Comparison of ENCODE assay signal across 9 mouse cellular contexts in genomic region chr2:168842261-168842740, GRCm38 (mm10).
DNase-seq lines count a peak whose midpoint lies in the region; ATAC-seq and TF ChIP-seq lines count a peak whose summit lies in the region.
"Had no signal": no experiment of that assay in that cellular context is flagged by ENCODE, and none has a peak within 500 bp of the region (broad histone marks: within the 10 kb centered on the region; RNA-seq: fewer than 3 reads in every experiment).

No protein-coding gene starts in this region.

- H3K4me1 ChIP-seq in embryonic facial prominence, embryonic 15.5 days: peaks cover 26% of the 10 kb centered on the region
- H3K4me1 ChIP-seq in stomach, embryonic 14.5 days (ENCODE audit: control insufficient read depth, insufficient read depth, low read length): peaks cover 10% of the 10 kb centered on the region

- H3K9me3 ChIP-seq in embryonic facial prominence, embryonic 15.5 days (replicated peaks): no peaks in the 10 kb centered on the region
- H3K9me3 ChIP-seq in stomach, embryonic 14.5 days (ENCODE audit: control insufficient read depth, low read depth, low read length): no peaks in the 10 kb centered on the region

- H3K4me2 ChIP-seq in embryonic facial prominence, embryonic 15.5 days (replicated peaks): peak overlapping the region; percentile 28
- H3K4me2 ChIP-seq in stomach, embryonic 14.5 days (replicated peaks; ENCODE audit: low read depth, low read length): peak overlapping the region; percentile 28

- H3K4me3 ChIP-seq in left cerebral cortex, adult 2 months: no peak overlapping the region
- peak overlapping the region; percentile 8 for H3K4me3 ChIP-seq in embryonic facial prominence, embryonic 15.5 days (replicated peaks)
- 0 out of 2 replicates have a peak overlapping the region, but pooled peaks have one; percentile 5 for H3K4me3 ChIP-seq in stomach, embryonic 14.5 days (ENCODE audit: low read depth, low read length)

- ATAC-seq in embryonic facial prominence, embryonic 15.5 days (ENCODE audit: insufficient number of reproducible peaks, low FRiP score, low TSS enrichment, low read depth): no peak
- no peak for ATAC-seq in stomach, embryonic 14.5 days (ENCODE audit: insufficient number of reproducible peaks, insufficient read depth, low FRiP score, low read depth)

- intact Hi-C loops in left cerebral cortex, adult 2 months (cut with DNase I): loop anchor here (5.0 kb wide), 1 partner anchor 75 kb away; the partner anchor contains the start of gene Sall4
- intact Hi-C loops in left cerebral cortex, postnatal 10 days (cut with DNase I): loop anchor here (5.0 kb wide), 1 partner anchor 75 kb away; the partner anchor contains the start of gene Sall4

- no peak overlapping the region for H3K9ac ChIP-seq in embryonic facial prominence, embryonic 15.5 days
- H3K9ac ChIP-seq in stomach, embryonic 14.5 days (replicated peaks; ENCODE audit: low read depth, low read length): no peak overlapping the region

- no peak for DNase-seq in left cerebral cortex, adult 2 months (ENCODE audit: extremely low spot score in 1 of 2, low spot score in 2 of 2)
- no peak for DNase-seq in left cerebral cortex, postnatal 10 days (ENCODE audit: extremely low spot score in 1 of 2, low spot score in 2 of 2)
- peak; percentile 16 for DNase-seq in liver
- no peak for DNase-seq in adrenal gland, adult 8-10 months
- DNase-seq in layer of hippocampus, adult 18-20 months (ENCODE audit: low spot score in 2 of 2): no peak
- no peak for DNase-seq in left cerebral cortex, adult 11 months (ENCODE audit: low spot score)

- no peak overlapping the region for H3K27ac ChIP-seq in left cerebral cortex, adult 2 months
- no peak overlapping the region for H3K27ac ChIP-seq in embryonic facial prominence, embryonic 15.5 days (replicated peaks)
- H3K27ac ChIP-seq in stomach, embryonic 14.5 days (ENCODE audit: low read length): no peak overlapping the region
- H3K27ac ChIP-seq: macrophage had no signal

- 11% methylated on average over 15 of the region's 15 CpGs for WGBS in embryonic facial prominence, embryonic 15.5 days
- WGBS in stomach, embryonic 14.5 days: 11% methylated on average over 15 of the region's 15 CpGs

- TF ChIP-seq CTCF in left cerebral cortex, adult 2 months (IDR thresholded peaks at IDR 0.05): peak; percentile 14

- H3K27me3 ChIP-seq in embryonic facial prominence, embryonic 15.5 days: peaks cover 51% of the 10 kb centered on the region
- peaks cover 6% of the 10 kb centered on the region; the same call in 1 of the 2 replicates for H3K27me3 ChIP-seq in stomach, embryonic 14.5 days (ENCODE audit: control insufficient read depth, insufficient read depth, low read length)

- H3K36me3 ChIP-seq in embryonic facial prominence, embryonic 15.5 days: no peaks in the 10 kb centered on the region
- no peaks in the 10 kb centered on the region for H3K36me3 ChIP-seq in stomach, embryonic 14.5 days (ENCODE audit: control insufficient read depth, insufficient read depth, low read length)
